Mouse (Mus musculus): ENCODE measurements around the gene Opcml. TPM values are rescaled to one million over a fixed set of nuclear protein-coding genes. Genes with fewer than 3 reads are reported as not detected.

Opcml gene
- 0.31 TPM in 2 replicates for polyA plus RNA-seq (2015; fragmentation: Nextera tagmentation; extraction: Ambion mirVana)

GRCm38 (mm10) chr9:27790725-27791638 is at the start of gene Opcml:
Opcml (plus strand) TSS chr9:27790775.
- no peak for ATAC-seq (ENCODE audit: low read depth)
- H3K4me1 ChIP-seq (replicated peaks) = no peaks in the 10 kb centered on the region
- peak within 1 kb of the TSS; percentile 21; the same call in 1 of the 2 replicates for H3K4me2 ChIP-seq
- H3K9ac ChIP-seq = no peak within 1 kb of the TSS
- H3K36me3 ChIP-seq = no peaks in the 10 kb centered on the region
- H3K27me3 ChIP-seq = peaks cover 30% of the 10 kb centered on the region
- no peak for DNase-seq
- 0 out of 2 replicates have a peak within 1 kb of the TSS, but pooled peaks have one; percentile 8 for H3K4me3 ChIP-seq (replicated peaks)
- no peaks in the 10 kb centered on the region for H3K9me3 ChIP-seq (replicated peaks)
- H3K27ac ChIP-seq = no peak within 1 kb of the TSS
- 2% methylated on average over 28 of the region's 28 CpGs for WGBS (ENCODE audit: insufficient replicate concordance)

GRCm38 (mm10) chr9:27758709-27759108 is 31.9 kb upstream of the Opcml start:
- H3K27ac ChIP-seq = no peak overlapping the region
- no peaks in the 10 kb centered on the region for H3K4me1 ChIP-seq (replicated peaks)
- no peaks in the 10 kb centered on the region for H3K36me3 ChIP-seq
- no peak overlapping the region for H3K9ac ChIP-seq
- DNase-seq (no peak), ATAC-seq (ENCODE audit: low read depth) (no peak)
- WGBS (ENCODE audit: insufficient replicate concordance) = 47% methylated on average over 1 of the region's 1 CpGs
- no peaks in the 10 kb centered on the region for H3K27me3 ChIP-seq
- no peaks in the 10 kb centered on the region for H3K9me3 ChIP-seq (replicated peaks)
- H3K4me2 ChIP-seq = no peak overlapping the region
- no peak overlapping the region for H3K4me3 ChIP-seq (replicated peaks)

- Histone ChIP-seq H3K9ac (no peak overlapping the region), H3K4me1 (replicated peaks) (no peaks in the 10 kb centered on the region), H3K9me3 (replicated peaks) (no peaks in the 10 kb centered on the region), H3K36me3 (no peaks in the 10 kb centered on the region), H3K4me3 (replicated peaks) (no peak overlapping the region), H3K27ac (no peak overlapping the region), H3K4me2 (no peak overlapping the region), H3K27me3 (no peaks in the 10 kb centered on the region)
- no peak for DNase-seq
- no peak for ATAC-seq (ENCODE audit: low read depth)
- 51% methylated on average over 2 of the region's 2 CpGs for WGBS (ENCODE audit: insufficient replicate concordance)
These were observed 29.4 kb upstream of the Opcml start for GRCm38 (mm10) chr9:27761196-27761595.

GRCm38 (mm10) chr9:27766446-27766845 is 24.1 kb upstream of the Opcml start:
- Histone ChIP-seq H3K4me1 (replicated peaks) (no peaks in the 10 kb centered on the region), H3K36me3 (no peaks in the 10 kb centered on the region), H3K27me3 (no peaks in the 10 kb centered on the region), H3K4me3 (replicated peaks) (no peak overlapping the region), H3K4me2 (no peak overlapping the region), H3K9me3 (replicated peaks) (no peaks in the 10 kb centered on the region), H3K27ac (no peak overlapping the region), H3K9ac (no peak overlapping the region)
- DNase-seq (no peak), ATAC-seq (ENCODE audit: low read depth) (no peak)
- 78% methylated on average over 3 of the region's 3 CpGs for WGBS (ENCODE audit: insufficient replicate concordance)

GRCm38 (mm10) chr9:27767196-27767900 is 23.2 kb upstream of the Opcml start:
- DNase-seq = no peak
- no peak overlapping the region for H3K27ac ChIP-seq
- 60% methylated on average over 8 of the region's 8 CpGs for WGBS (ENCODE audit: insufficient replicate concordance)

GRCm38 (mm10) chr9:27768788-27769187 is 21.8 kb upstream of the Opcml start:
- Histone ChIP-seq H3K4me1 (replicated peaks) (no peaks in the 10 kb centered on the region), H3K9ac (no peak overlapping the region), H3K9me3 (replicated peaks) (no peaks in the 10 kb centered on the region), H3K27ac (no peak overlapping the region), H3K27me3 (no peaks in the 10 kb centered on the region), H3K4me2 (no peak overlapping the region), H3K4me3 (replicated peaks) (no peak overlapping the region), H3K36me3 (no peaks in the 10 kb centered on the region)
- no peak for DNase-seq
- no peak for ATAC-seq (ENCODE audit: low read depth)

More at GRCm38 (mm10) chr9:27767196-27767900, 23.2 kb upstream of the Opcml start:
- no peak for ATAC-seq (ENCODE audit: low read depth)
- no peaks in the 10 kb centered on the region for H3K36me3 ChIP-seq
- H3K9ac ChIP-seq = no peak overlapping the region
- H3K27me3 ChIP-seq = no peaks in the 10 kb centered on the region
- no peak overlapping the region for H3K4me2 ChIP-seq
- no peaks in the 10 kb centered on the region for H3K9me3 ChIP-seq (replicated peaks)
- H3K4me3 ChIP-seq (replicated peaks) = no peak overlapping the region
- no peaks in the 10 kb centered on the region for H3K4me1 ChIP-seq (replicated peaks)

GRCm38 (mm10) chr9:27781291-27781993 is 9.1 kb upstream of the Opcml start:
- Histone ChIP-seq H3K4me3 (replicated peaks) (no peak overlapping the region), H3K9ac (no peak overlapping the region), H3K27ac (no peak overlapping the region), H3K9me3 (replicated peaks) (no peaks in the 10 kb centered on the region), H3K4me2 (no peak overlapping the region), H3K36me3 (no peaks in the 10 kb centered on the region), H3K27me3 (no peaks in the 10 kb centered on the region), H3K4me1 (replicated peaks) (no peaks in the 10 kb centered on the region)
- WGBS (ENCODE audit: insufficient replicate concordance) = 49% methylated on average over 6 of the region's 6 CpGs
- DNase-seq (no peak), ATAC-seq (ENCODE audit: low read depth) (no peak)

GRCm38 (mm10) chr9:27781994-27782337 is 8.6 kb upstream of the Opcml start:
- 20% methylated on average over 1 of the region's 1 CpGs for WGBS (ENCODE audit: insufficient replicate concordance)
- no peak for DNase-seq
- no peak overlapping the region for H3K4me2 ChIP-seq
- ATAC-seq (ENCODE audit: low read depth) = no peak
- H3K9ac ChIP-seq = no peak overlapping the region
- no peaks in the 10 kb centered on the region for H3K4me1 ChIP-seq (replicated peaks)
- H3K27ac ChIP-seq = no peak overlapping the region
- no peak overlapping the region for H3K4me3 ChIP-seq (replicated peaks)
- H3K36me3 ChIP-seq = no peaks in the 10 kb centered on the region
- H3K9me3 ChIP-seq (replicated peaks) = no peaks in the 10 kb centered on the region
- H3K27me3 ChIP-seq = no peaks in the 10 kb centered on the region

GRCm38 (mm10) chr9:27791639-27791966 is 1.0 kb downstream of the Opcml start:
- Histone ChIP-seq H3K4me2 (peak overlapping the region; percentile 21; the same call in 1 of the 2 replicates), H3K4me3 (replicated peaks) (no peak overlapping the region), H3K27me3 (peaks cover 30% of the 10 kb centered on the region), H3K36me3 (no peaks in the 10 kb centered on the region), H3K9me3 (replicated peaks) (no peaks in the 10 kb centered on the region), H3K9ac (no peak overlapping the region), H3K4me1 (replicated peaks) (no peaks in the 10 kb centered on the region), H3K27ac (no peak overlapping the region)
- ATAC-seq (ENCODE audit: low read depth) (no peak), DNase-seq (no peak)
- WGBS (ENCODE audit: insufficient replicate concordance) = 3% methylated on average over 12 of the region's 12 CpGs

- no peaks in the 10 kb centered on the region for H3K9me3 ChIP-seq (replicated peaks)
- no peak for DNase-seq
- H3K36me3 ChIP-seq = no peaks in the 10 kb centered on the region
- no peak for ATAC-seq (ENCODE audit: low read depth)
- no peak overlapping the region for H3K27ac ChIP-seq
- no peak overlapping the region for H3K4me2 ChIP-seq
- H3K9ac ChIP-seq = no peak overlapping the region
- H3K4me1 ChIP-seq (replicated peaks) = no peaks in the 10 kb centered on the region
- 35% methylated on average over 2 of the region's 2 CpGs for WGBS (ENCODE audit: insufficient replicate concordance)
- H3K27me3 ChIP-seq = peaks cover 30% of the 10 kb centered on the region
- no peak overlapping the region for H3K4me3 ChIP-seq (replicated peaks)
These were observed 1.7 kb downstream of the Opcml start for GRCm38 (mm10) chr9:27792226-27792625.

- no peaks in the 10 kb centered on the region for H3K9me3 ChIP-seq (replicated peaks)
- no peak overlapping the region for H3K4me3 ChIP-seq (replicated peaks)
- no peaks in the 10 kb centered on the region for H3K4me1 ChIP-seq (replicated peaks)
- peaks cover 30% of the 10 kb centered on the region for H3K27me3 ChIP-seq
- H3K27ac ChIP-seq = no peak overlapping the region
- 56% methylated on average over 3 of the region's 3 CpGs for WGBS (ENCODE audit: insufficient replicate concordance)
- ATAC-seq (ENCODE audit: low read depth) (no peak), DNase-seq (no peak)
- H3K9ac ChIP-seq = no peak overlapping the region
- H3K4me2 ChIP-seq = no peak overlapping the region
- no peaks in the 10 kb centered on the region for H3K36me3 ChIP-seq
These were observed 2.4 kb downstream of the Opcml start for GRCm38 (mm10) chr9:27792994-27793393.

All from liver, embryonic 13.5 days (tissue).